Mouse (Mus musculus) lung, adult 2 months (tissue): ENCODE measurements around the gene Ptrh1. TPM values are rescaled to one million over a fixed set of nuclear protein-coding genes. Genes with fewer than 3 reads are reported as not detected.

Experiments
- DNase-seq: peaks from one replicate; pipeline ENCODE4 v3.0.0; 2022
- H3K4me1 ChIP-seq: fragments of 200-500 bp; 2 replicates; pipeline ENCODE4 v1.6.1; 2011; ENCODE audit warnings: low read length; ENCODE audit not compliant: control insufficient read depth, insufficient read depth
- H3K4me3 ChIP-seq: fragments of 200-500 bp; replicated peaks from 2 replicates; pipeline ENCODE3; 2011; ENCODE audit warnings: low read depth, mild to moderate bottlenecking, control low read depth, low read length; ENCODE audit errors: extremely low read depth
- CTCF ChIP-seq: fragments of 200-500 bp; IDR thresholded peaks from 2 replicates; pipeline ENCODE4 v1.5.1; 2011; ENCODE audit warnings: mild to moderate bottlenecking, low read length, control low read depth; ENCODE audit not compliant: insufficient read depth
- POLR2A ChIP-seq: fragments of 200-500 bp; IDR thresholded peaks from 2 replicates; pipeline ENCODE4 v1.6.1; 2011; ENCODE audit warnings: low read depth, mild to moderate bottlenecking, control low read depth, low read length, borderline replicate concordance; ENCODE audit errors: extremely low read depth
- WGBS: fragments of 180-500 bp; shearing (Covaris S2); methylation state at CpG from one replicate; pipeline ENCODE4 v1.1.7; 2018; 5-methylcytosine and 5-hydroxymethylcytosine counted together
- polyA plus RNA-seq: library from polyadenylated mRNA; depleted of rRNA; stranded (reverse); fragments of >200 nt; gene quantifications from 2 replicates; pipeline ENCODE4 v1.2.3, GENCODE M21; 2012; rRNA removed

Ptrh1 gene
- 5.6 and 10.7 TPM in 2 replicates for polyA plus RNA-seq

GRCm38 (mm10) chr2:32775359-32776074 lies at the start of gene Ptrh1, which contains the start of gene Ttc16:
Gene Ptrh1 (plus strand): TSS chr2:32775786.
Gene Ttc16 (minus strand): TSS chr2:32775633.
- TF ChIP-seq CTCF (no peak), POLR2A (peak; percentile 36; the same call in 1 of the 2 replicates)
- DNase-seq = peak; percentile 99
- H3K4me1 ChIP-seq = no peaks in the 10 kb centered on the region
- peak within 1 kb of the TSS; percentile 72 for H3K4me3 ChIP-seq
- WGBS = under 1% methylated on average over 46 of the region's 46 CpGs

GRCm38 (mm10) chr2:32727435-32727834 lies 48.2 kb upstream of the Ptrh1 start:
- no peak for TF ChIP-seq CTCF
- TF ChIP-seq POLR2A = peak; percentile 99
- Histone ChIP-seq H3K4me3 (peak overlapping the region; percentile 72), H3K4me1 (peaks cover 11% of the 10 kb centered on the region)
- WGBS = 2% methylated on average over 16 of the region's 16 CpGs
- DNase-seq = peak; percentile 91

GRCm38 (mm10) chr2:32728463-32728862 lies 47.1 kb upstream of the Ptrh1 start:
- peak overlapping the region; percentile 65 for H3K4me3 ChIP-seq
- WGBS = 26% methylated on average over 7 of the region's 7 CpGs
- peaks cover 14% of the 10 kb centered on the region for H3K4me1 ChIP-seq
- TF ChIP-seq CTCF (no peak), POLR2A (peak; percentile 66; the same call in 1 of the 2 replicates)
- no peak for DNase-seq

GRCm38 (mm10) chr2:32729547-32729946 lies 46.0 kb upstream of the Ptrh1 start:
- peak overlapping the region; percentile 36 for H3K4me3 ChIP-seq
- WGBS = 48% methylated on average over 4 of the region's 4 CpGs
- no peak for TF ChIP-seq POLR2A
- no peak for TF ChIP-seq CTCF

GRCm38 (mm10) chr2:32730854-32731253 lies 44.7 kb upstream of the Ptrh1 start:
- TF ChIP-seq POLR2A = no peak
- no peak for TF ChIP-seq CTCF
- Histone ChIP-seq H3K4me1 (peaks cover 25% of the 10 kb centered on the region), H3K4me3 (peak overlapping the region; percentile 13)
- no peak for DNase-seq
- 21% methylated on average over 11 of the region's 11 CpGs for WGBS

More at GRCm38 (mm10) chr2:32729547-32729946, 46.0 kb upstream of the Ptrh1 start:
- DNase-seq = no peak
- H3K4me1 ChIP-seq = peaks cover 19% of the 10 kb centered on the region

GRCm38 (mm10) chr2:32731911-32732310 lies 43.7 kb upstream of the Ptrh1 start:
- no peak for DNase-seq
- 45% methylated on average over 4 of the region's 4 CpGs for WGBS
- TF ChIP-seq CTCF (no peak), POLR2A (peak; percentile 14; the same call in 1 of the 2 replicates)
- no peak overlapping the region for H3K4me3 ChIP-seq
- peaks cover 30% of the 10 kb centered on the region for H3K4me1 ChIP-seq

GRCm38 (mm10) chr2:32732695-32733094 lies 42.9 kb upstream of the Ptrh1 start:
- Histone ChIP-seq H3K4me1 (peaks cover 32% of the 10 kb centered on the region), H3K4me3 (no peak overlapping the region)
- WGBS = 52% methylated on average over 6 of the region's 6 CpGs
- DNase-seq = no peak
- TF ChIP-seq POLR2A (no peak), CTCF (no peak)

GRCm38 (mm10) chr2:32734480-32734879 lies 41.1 kb upstream of the Ptrh1 start:
- Histone ChIP-seq H3K4me3 (no peak overlapping the region), H3K4me1 (peaks cover 32% of the 10 kb centered on the region)
- no peak; the same call in 1 of the 2 replicates for TF ChIP-seq POLR2A
- TF ChIP-seq CTCF = no peak
- no peak for DNase-seq
- WGBS = 32% methylated on average over 4 of the region's 4 CpGs

GRCm38 (mm10) chr2:32734933-32735332 lies 40.7 kb upstream of the Ptrh1 start:
- H3K4me3 ChIP-seq = no peak overlapping the region
- peaks cover 36% of the 10 kb centered on the region for H3K4me1 ChIP-seq
- TF ChIP-seq CTCF = no peak
- no peak; the same call in 1 of the 2 replicates for TF ChIP-seq POLR2A
- WGBS = 38% methylated on average over 4 of the region's 4 CpGs
- peak; percentile 49 for DNase-seq
